Mouse (Mus musculus): ENCODE measurements at regions not wholly inside any gene's neighbourhood (a gene's known extent, or its start where the extent isn't known, plus 50 kb on each side); places are given as distances from the start of the nearest gene placed in this dataset.

- no peak for TF ChIP-seq POLR2A (IDR thresholded peaks at IDR 0.05; ENCODE audit: borderline replicate concordance, control insufficient read depth, low read depth, low read length)
- no peak for TF ChIP-seq CTCF (IDR thresholded peaks at IDR 0.05; ENCODE audit: control insufficient read depth, insufficient read depth, low read length)
Observed at GRCm38 (mm10) chr7:115222642-115223041, 479.1 kb downstream of the Insc start.
